Mouse (Mus musculus) limb, embryonic 10.5 days (tissue): ENCODE measurements around the gene Tnfrsf21. TPM values are rescaled to one million over a fixed set of nuclear protein-coding genes. Genes with fewer than 3 reads are reported as not detected.

Experiments used
- DNase-seq: peaks from one replicate; pipeline ENCODE4 v3.0.0-alpha.2; 2017; ENCODE audit warnings: low spot score
- H3K27ac ChIP-seq: fragments of 300-500 bp; sonication (generic); 2 replicates; pipeline ENCODE4 v1.5.1; 2016; ENCODE audit warnings: mild to moderate bottlenecking
- H3K27me3 ChIP-seq: fragments of 300-500 bp; sonication (generic); 2 replicates; pipeline ENCODE4 v1.6.1; 2016; ENCODE audit warnings: low read depth, mild to moderate bottlenecking; ENCODE audit not compliant: poor library complexity, severe bottlenecking
- H3K36me3 ChIP-seq: fragments of 300-500 bp; sonication (generic); 2 replicates; pipeline ENCODE4 v1.6.1; 2016; ENCODE audit warnings: mild to moderate bottlenecking, moderate library complexity
- H3K4me1 ChIP-seq: fragments of 300-500 bp; sonication (generic); 2 replicates; pipeline ENCODE4 v1.6.1; 2016
- H3K4me3 ChIP-seq: fragments of 300-500 bp; sonication (generic); 2 replicates; pipeline ENCODE4 v1.5.1; 2016; ENCODE audit warnings: mild to moderate bottlenecking, moderate library complexity
- H3K9me3 ChIP-seq: fragments of 300-500 bp; sonication (generic); replicated peaks from 2 replicates; pipeline ENCODE4 v1.6.1; 2016; ENCODE audit warnings: mild to moderate bottlenecking
- WGBS: fragments of 180-500 bp; shearing (Covaris S2); methylation state at CpG from one replicate; pipeline ENCODE4 v1.1.7; 2016; 5-methylcytosine and 5-hydroxymethylcytosine counted together
- polyA plus RNA-seq: library from polyadenylated mRNA; unstranded; fragments of >200 nt; fragmentation: Nextera tagmentation; extraction: Ambion mirVana; gene quantifications from 2 replicates; pipeline ENCODE4 v1.2.1, GENCODE M21; 2016

Gene Tnfrsf21
- polyA plus RNA-seq, 1 experiment from 2014 or later, result 18.0 TPM

DNA sequence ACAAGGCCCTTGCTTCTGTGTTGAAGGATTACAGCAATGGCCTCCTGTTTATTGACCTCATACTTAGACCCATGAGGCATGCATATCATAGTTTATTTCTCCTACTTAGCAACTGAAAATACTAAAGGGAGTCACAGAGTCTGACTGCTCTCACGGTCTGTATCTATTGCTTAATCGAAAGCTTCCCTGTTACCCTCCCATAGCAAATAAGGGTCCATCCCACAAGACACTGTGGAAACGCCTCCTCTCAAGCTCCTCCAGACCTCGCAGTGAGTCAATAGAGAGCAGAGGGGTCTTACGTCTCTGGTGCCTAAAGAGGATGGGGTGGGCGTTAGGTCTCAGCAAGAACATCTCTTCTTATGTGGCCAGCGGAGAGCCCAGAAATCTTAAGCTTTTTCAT, 15.8 kb upstream of the Tnfrsf21 start:
- DNase-seq, result no peak

DNA sequence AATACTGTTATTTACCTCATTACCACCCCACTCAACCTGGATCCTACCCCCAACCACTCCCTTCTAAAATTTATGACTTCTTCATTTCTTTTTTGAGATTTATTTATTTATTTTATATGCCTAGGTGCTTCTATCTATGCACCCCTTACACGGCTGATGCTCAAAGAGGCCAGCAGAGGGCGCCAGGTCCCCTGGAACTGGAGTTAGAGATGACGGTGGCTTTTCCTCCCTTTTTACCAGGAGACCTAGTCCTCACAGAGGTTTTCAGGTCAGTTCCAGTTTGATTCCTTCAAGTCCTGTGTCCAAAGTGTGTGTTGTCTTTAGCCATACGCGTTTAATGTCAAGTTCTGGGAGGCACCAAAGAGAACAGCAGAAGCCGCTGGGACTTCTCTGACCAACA, 3.6 kb upstream of the Tnfrsf21 start:
- Histone ChIP-seq H3K4me3 (no peak overlapping the region), H3K4me1 (peaks cover 6% of the 10 kb centered on the region), H3K27ac (no peak overlapping the region), H3K27me3 (no peaks in the 10 kb centered on the region), H3K36me3 (no peaks in the 10 kb centered on the region), H3K9me3 (no peaks in the 10 kb centered on the region)
- DNase-seq, result peak; percentile 82
- WGBS, result 20% methylated on average over 6 of the region's 6 CpGs

More for the DNA sequence above, 15.8 kb upstream of the Tnfrsf21 start:
- 90% methylated on average over 7 of the region's 7 CpGs for WGBS
- no peaks in the 10 kb centered on the region for H3K9me3 ChIP-seq
- no peak overlapping the region for H3K27ac ChIP-seq
- H3K36me3 ChIP-seq, result no peaks in the 10 kb centered on the region
- no peaks in the 10 kb centered on the region for H3K4me1 ChIP-seq
- no peaks in the 10 kb centered on the region for H3K27me3 ChIP-seq
- H3K4me3 ChIP-seq, result no peak overlapping the region

DNA sequence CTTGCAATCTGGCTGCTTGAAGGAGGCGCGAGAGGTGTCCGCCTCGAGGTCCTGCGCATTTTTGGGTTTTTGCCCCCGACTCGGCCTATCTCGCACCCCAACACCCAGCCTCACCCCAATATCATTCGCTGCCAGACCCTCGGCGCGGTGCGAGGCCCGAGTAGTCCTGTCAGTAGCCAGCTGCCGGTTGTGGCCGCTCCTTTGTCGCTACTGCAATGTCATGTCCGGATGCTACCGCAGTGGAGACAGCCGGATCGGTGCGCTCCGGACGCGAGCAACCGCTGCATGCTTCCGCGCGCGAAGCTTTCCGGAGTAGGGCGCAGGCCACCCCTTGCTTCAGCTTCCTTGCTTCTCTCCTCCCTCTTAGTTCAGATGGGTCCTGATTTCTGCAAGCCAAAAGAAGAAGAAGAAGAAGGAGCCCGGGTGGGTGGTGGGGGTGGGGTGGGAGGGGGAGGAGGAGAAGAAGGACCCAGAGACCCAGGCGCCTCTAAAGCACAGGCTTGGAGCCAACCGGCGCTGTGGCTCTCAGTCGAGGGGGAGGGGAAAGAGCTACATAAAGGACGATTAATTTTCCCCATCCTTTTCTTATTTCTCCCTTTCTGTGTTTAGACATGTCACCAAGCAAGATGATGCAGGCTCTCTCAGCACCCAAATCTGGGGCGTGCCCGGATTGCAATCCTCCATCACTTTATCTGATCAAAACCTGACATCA, 1.1 kb downstream of the Tnfrsf21 start:
- peak overlapping the region; percentile 76 for H3K4me3 ChIP-seq
- H3K27me3 ChIP-seq, result no peaks in the 10 kb centered on the region
- WGBS, result 2% methylated on average over 40 of the region's 40 CpGs
- peak; percentile 72 for DNase-seq
- H3K36me3 ChIP-seq, result peaks cover 14% of the 10 kb centered on the region; the same call in 1 of the 2 replicates
- H3K9me3 ChIP-seq, result no peaks in the 10 kb centered on the region
- peak overlapping the region; percentile 93 for H3K27ac ChIP-seq
- H3K4me1 ChIP-seq, result peaks cover 12% of the 10 kb centered on the region

DNA sequence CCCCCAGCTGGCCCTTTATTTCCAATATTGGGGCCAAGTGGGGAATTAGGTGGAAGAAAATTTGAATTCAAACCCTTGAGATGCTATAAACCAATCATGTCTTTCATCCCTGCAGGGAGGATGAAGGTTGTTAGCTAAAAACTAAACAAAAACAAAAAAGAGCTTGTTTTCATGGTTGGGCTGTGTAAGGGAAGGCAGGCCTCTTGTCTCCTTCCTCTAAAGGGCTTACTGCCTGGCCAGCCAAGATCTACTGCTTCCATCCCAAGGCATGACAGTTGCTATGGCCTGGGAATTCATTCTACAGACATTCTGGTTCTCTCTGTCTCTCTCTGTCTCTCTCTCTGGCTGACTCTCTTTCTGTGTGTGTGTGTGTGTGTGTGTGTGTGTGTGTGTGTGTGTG, 1.7 kb downstream of the Tnfrsf21 start:
- H3K36me3 ChIP-seq, result peaks cover 15% of the 10 kb centered on the region; the same call in 1 of the 2 replicates
- no peaks in the 10 kb centered on the region for H3K27me3 ChIP-seq
- no peaks in the 10 kb centered on the region for H3K9me3 ChIP-seq
- DNase-seq, result no peak
- no peak overlapping the region for H3K27ac ChIP-seq
- H3K4me1 ChIP-seq, result peaks cover 12% of the 10 kb centered on the region
- peak overlapping the region; percentile 76 for H3K4me3 ChIP-seq

DNA sequence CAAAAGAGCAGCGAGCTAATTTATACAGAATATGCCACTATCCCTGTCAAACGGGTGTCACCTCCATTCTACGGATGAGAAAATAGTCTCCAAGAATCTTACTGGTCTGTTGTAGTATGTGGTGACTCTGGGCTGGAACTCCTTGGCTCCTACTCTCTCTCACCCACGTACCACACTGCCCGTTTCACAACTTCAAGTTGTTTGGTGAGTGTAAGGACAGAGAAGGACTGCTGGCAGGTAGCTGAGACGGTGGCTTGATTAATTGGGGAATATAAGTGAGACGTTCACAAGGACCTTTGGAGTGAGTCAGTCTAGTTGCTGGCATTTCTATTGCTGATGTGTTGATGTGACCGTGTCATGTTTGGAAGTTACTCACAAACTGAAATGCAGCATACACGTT, 3.3 kb downstream of the Tnfrsf21 start:
- H3K27me3 ChIP-seq, result no peaks in the 10 kb centered on the region
- H3K27ac ChIP-seq, result no peak overlapping the region
- peaks cover 15% of the 10 kb centered on the region; the same call in 1 of the 2 replicates for H3K36me3 ChIP-seq
- no peak for DNase-seq
- 97% methylated on average over 9 of the region's 9 CpGs for WGBS
- H3K4me3 ChIP-seq, result no peak overlapping the region
- no peaks in the 10 kb centered on the region for H3K9me3 ChIP-seq
- peaks cover 12% of the 10 kb centered on the region for H3K4me1 ChIP-seq

DNA sequence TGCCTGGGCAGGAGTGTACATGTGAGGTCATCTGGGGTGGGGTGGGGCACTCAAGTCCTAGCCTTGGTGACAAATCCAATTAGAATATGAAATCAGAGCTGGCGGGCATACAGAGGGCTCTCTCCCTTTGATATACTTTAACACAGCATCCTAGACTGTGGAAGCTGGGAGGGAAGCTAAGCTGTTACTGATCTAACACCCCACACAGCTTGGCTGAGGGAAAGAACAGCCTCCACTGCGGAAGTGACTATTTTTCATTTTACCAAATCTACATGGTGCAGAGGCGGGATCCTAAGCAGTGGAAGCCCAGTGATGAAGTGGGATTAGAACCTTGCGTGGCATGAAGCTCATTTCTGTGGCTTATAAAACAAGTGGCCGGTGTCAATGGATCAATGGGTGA, 4.7 kb downstream of the Tnfrsf21 start:
- 97% methylated on average over 5 of the region's 5 CpGs for WGBS
- Histone ChIP-seq H3K36me3 (peaks cover 15% of the 10 kb centered on the region; the same call in 1 of the 2 replicates), H3K27me3 (no peaks in the 10 kb centered on the region), H3K4me3 (no peak overlapping the region), H3K9me3 (no peaks in the 10 kb centered on the region), H3K4me1 (peaks cover 12% of the 10 kb centered on the region), H3K27ac (no peak overlapping the region)
- DNase-seq, result no peak

DNA sequence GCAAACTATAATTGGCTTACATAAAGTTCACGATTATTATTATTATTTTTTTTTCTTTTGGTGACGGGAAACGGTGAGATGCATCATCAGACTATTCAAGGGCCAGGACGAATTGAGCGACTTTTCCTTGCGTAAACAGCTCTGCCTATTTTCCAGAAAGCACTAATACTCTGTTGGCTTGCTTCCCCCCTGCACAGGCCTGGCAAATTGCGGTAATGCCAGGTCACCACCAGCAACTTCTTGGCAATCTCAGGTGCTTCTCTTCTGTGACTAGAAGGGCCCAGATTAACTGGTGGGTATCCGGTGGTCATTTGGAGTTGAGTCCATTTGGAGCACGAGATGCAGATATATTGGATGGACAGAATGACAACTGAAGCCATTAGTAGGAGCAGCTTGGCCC, 5.7 kb downstream of the Tnfrsf21 start:
- 94% methylated on average over 9 of the region's 9 CpGs for WGBS
- Histone ChIP-seq H3K36me3 (peaks cover 15% of the 10 kb centered on the region; the same call in 1 of the 2 replicates), H3K27me3 (no peaks in the 10 kb centered on the region), H3K27ac (no peak overlapping the region), H3K4me1 (peaks cover 12% of the 10 kb centered on the region), H3K9me3 (no peaks in the 10 kb centered on the region), H3K4me3 (no peak overlapping the region)
- DNase-seq, result no peak

DNA sequence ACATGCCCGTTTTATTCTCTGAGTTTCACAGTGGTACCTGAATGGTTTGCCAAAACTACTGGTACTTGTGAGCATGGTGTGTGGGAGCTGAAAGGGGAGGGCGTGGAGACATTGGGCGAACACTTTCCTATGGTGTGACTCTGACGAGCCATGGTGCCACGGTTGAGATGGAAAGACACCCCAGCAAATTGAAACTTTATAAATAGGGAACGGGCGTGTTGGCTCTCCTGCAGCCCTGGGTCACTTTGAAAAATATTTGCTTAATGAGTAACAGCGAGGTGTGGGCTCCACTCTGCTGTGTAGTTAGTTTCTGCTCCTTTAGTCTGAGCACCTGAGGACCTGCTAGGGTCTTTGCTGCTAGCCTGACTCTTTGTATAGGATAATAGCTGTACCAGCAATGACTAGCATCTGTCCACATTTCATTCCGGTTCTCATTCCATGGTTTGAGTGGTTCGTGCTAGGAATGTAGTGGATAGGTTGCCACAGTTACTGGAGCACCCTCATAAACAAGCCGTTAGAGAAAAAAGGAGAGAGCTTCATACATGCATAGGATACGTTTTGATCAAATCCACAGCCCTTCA, 7.4 kb downstream of the Tnfrsf21 start:
- 90% methylated on average over 12 of the region's 12 CpGs for WGBS

DNA sequence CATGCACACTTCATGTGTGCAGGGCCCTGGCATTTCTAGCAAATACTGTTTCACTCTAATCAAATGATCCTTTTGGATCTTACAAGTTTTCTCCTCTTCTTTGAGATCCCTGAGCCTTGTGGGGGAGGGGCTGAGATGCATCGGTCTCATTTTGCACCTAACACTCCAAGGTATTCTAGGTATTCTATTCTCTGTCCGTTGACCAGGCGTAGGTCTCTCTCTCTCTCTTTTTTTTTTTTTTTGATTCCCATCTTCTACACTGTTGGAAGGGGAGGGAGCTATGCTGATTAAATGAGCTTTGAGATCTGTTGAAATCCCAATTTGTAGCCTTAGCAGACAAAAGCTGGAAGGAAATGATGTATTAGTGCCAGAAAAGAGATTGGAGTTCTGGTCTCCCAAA, 8.2 kb downstream of the Tnfrsf21 start:
- no peaks in the 10 kb centered on the region for H3K27me3 ChIP-seq
- no peaks in the 10 kb centered on the region for H3K4me1 ChIP-seq
- no peak for DNase-seq
- H3K4me3 ChIP-seq, result no peak overlapping the region
- WGBS, result 94% methylated on average over 3 of the region's 3 CpGs
- H3K36me3 ChIP-seq, result peaks cover 15% of the 10 kb centered on the region; the same call in 1 of the 2 replicates
- H3K27ac ChIP-seq, result no peak overlapping the region
- H3K9me3 ChIP-seq, result no peaks in the 10 kb centered on the region

More for the DNA sequence above, 7.4 kb downstream of the Tnfrsf21 start:
- DNase-seq, result no peak
- no peaks in the 10 kb centered on the region for H3K9me3 ChIP-seq
- H3K4me1 ChIP-seq, result no peaks in the 10 kb centered on the region
- H3K27ac ChIP-seq, result no peak overlapping the region
- H3K36me3 ChIP-seq, result peaks cover 15% of the 10 kb centered on the region; the same call in 1 of the 2 replicates
- H3K27me3 ChIP-seq, result no peaks in the 10 kb centered on the region
- H3K4me3 ChIP-seq, result no peak overlapping the region

DNA sequence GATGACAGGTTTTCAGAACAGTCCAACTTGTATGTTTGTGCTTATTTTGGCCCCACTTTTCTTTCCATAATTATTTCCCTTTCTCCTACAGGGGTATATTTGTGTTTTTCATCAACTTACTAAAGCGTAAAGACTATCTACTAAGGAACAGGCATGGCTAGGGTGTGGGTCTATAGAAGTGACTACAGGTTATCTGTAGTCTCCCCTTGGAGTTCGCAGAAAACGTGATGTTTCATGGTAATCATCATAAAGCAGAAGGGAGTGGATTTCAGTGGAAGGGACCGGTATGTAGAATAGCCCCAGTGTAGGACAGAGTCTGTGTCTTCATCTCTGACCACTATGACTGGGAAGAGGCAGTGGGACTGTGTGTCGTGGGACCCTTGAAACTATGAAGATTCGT, 8.7 kb downstream of the Tnfrsf21 start:
- H3K27ac ChIP-seq, result no peak overlapping the region
- no peak for DNase-seq
- peaks cover 15% of the 10 kb centered on the region; the same call in 1 of the 2 replicates for H3K36me3 ChIP-seq
- H3K9me3 ChIP-seq, result no peaks in the 10 kb centered on the region
- H3K27me3 ChIP-seq, result no peaks in the 10 kb centered on the region
- H3K4me1 ChIP-seq, result no peaks in the 10 kb centered on the region
- WGBS, result 92% methylated on average over 6 of the region's 6 CpGs
- no peak overlapping the region for H3K4me3 ChIP-seq

DNA sequence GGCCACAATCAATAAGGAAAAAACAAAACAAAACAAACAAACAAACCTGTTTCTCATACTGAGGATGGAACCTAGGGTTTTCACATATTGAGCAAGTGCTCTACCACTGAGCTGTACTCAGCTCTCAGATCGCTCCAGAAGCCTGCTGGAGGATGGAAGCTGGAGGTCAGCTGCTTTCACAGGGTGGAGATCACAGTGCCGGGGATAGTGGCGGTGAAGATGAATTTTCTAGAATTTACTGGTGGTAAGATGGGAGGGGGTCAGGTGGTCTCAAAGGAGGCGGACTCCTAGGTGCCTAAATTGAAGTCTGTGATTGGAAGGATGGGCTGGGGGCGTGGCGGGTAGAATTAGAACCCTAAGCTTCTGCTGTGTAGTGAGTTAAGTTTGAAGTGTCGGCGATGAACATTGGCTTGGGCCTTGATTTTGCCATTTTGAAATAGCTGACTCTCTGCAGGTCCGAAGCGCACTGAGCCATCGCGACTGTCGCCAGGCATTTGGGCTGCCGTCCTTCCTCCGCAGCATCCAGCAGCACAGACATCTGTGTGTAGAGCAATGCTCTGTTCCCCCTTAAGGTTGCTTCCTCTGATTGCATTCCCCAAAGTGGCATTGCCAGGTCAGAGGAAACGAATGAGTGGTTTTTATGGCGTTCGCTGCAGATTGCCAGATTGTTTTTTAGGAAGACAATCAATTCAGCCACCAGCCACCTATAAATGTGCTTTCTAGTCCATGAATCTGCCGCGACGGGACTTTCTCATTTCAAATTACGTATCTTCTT, 9.7 kb downstream of the Tnfrsf21 start:
- Histone ChIP-seq H3K27ac (no peak overlapping the region), H3K27me3 (no peaks in the 10 kb centered on the region), H3K4me3 (no peak overlapping the region), H3K36me3 (peaks cover 9% of the 10 kb centered on the region; the same call in 1 of the 2 replicates), H3K9me3 (no peaks in the 10 kb centered on the region), H3K4me1 (no peaks in the 10 kb centered on the region)
- DNase-seq, result no peak
- 93% methylated on average over 22 of the region's 22 CpGs for WGBS

DNA sequence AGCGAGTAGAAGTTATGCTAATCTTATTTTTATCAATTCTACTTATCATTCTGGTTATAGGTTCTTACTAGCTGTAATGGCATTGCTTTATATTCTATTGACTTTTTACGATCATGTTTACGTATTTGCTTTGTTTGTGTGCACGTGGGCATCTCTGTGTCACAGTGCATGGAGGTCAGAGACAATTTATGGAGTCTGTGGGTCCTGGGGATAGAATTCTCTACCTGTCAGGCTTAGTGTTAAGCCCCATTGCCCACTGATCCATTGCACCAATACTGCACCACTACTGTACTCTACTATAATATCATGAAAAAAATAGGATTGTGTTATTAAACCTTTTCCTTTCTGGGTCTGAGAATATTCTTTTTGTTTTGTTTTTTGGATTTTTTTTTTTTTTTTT, 10.4 kb downstream of the Tnfrsf21 start:
- Histone ChIP-seq H3K27me3 (no peaks in the 10 kb centered on the region), H3K9me3 (no peaks in the 10 kb centered on the region), H3K27ac (no peak overlapping the region), H3K36me3 (peaks cover 7% of the 10 kb centered on the region; the same call in 1 of the 2 replicates), H3K4me1 (no peaks in the 10 kb centered on the region), H3K4me3 (no peak overlapping the region)
- 92% methylated on average over 4 of the region's 4 CpGs for WGBS
- no peak for DNase-seq

DNA sequence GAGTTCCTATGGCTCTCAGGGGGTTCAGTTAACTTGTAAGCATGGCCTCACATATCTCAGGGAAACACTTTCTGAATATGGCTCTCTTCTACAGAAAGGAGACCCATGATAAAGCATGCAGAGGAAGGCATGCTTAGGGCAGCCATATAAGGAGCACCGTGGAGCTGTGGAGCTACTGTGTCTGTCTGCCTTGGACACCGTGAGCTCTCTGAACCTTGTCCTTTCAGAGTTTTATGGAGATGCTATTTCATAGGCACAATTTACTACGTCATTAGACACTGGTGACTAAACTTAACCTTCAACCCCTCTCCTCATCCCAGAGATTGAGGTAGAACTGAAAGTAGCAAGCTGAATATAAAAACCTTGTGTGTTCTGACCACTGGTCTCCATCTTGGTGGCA, 13.2 kb downstream of the Tnfrsf21 start:
- DNase-seq, result no peak
- Histone ChIP-seq H3K27ac (no peak overlapping the region), H3K4me1 (no peaks in the 10 kb centered on the region), H3K36me3 (no peaks in the 10 kb centered on the region), H3K27me3 (no peaks in the 10 kb centered on the region), H3K4me3 (no peak overlapping the region), H3K9me3 (no peaks in the 10 kb centered on the region)
- WGBS, result 87% methylated on average over 3 of the region's 3 CpGs
